Mouse (Mus musculus) midbrain, embryonic 12.5 days (tissue): ENCODE measurements around the gene Gldc. TPM values are rescaled to one million over a fixed set of nuclear protein-coding genes. Genes with fewer than 3 reads are reported as not detected.

Experiments
- polyA plus RNA-seq: library from polyadenylated mRNA; unstranded; fragments of >200 nt; fragmentation: Nextera tagmentation; extraction: Ambion mirVana; gene quantifications from 2 replicates; pipeline ENCODE4 v1.2.1, GENCODE M21; 2016

Gldc gene
- polyA plus RNA-seq, 1 experiment from 2014 or later, result 21.7 TPM

Other genes with a start within 250 kb of the Gldc start
- not detected in 2 replicates for gene Trpd52l3, start 171.6 kb downstream of the Gldc start, polyA plus RNA-seq
- gene Uhrf2, start 144.9 kb downstream of the Gldc start, polyA plus RNA-seq, result 88.1 and 92.8 TPM in 2 replicates
- gene Mbl2, start 57.5 kb upstream of the Gldc start, polyA plus RNA-seq, result not detected in 2 replicates